Mouse (Mus musculus): ENCODE results near the gene Dnajc3.
"Not testable (repeated sequence)": the region's sequence is repeated elsewhere in the genome, so short reads cannot be mapped to it uniquely, and the experiment has no call there.

Gene Dnajc3

DNA sequence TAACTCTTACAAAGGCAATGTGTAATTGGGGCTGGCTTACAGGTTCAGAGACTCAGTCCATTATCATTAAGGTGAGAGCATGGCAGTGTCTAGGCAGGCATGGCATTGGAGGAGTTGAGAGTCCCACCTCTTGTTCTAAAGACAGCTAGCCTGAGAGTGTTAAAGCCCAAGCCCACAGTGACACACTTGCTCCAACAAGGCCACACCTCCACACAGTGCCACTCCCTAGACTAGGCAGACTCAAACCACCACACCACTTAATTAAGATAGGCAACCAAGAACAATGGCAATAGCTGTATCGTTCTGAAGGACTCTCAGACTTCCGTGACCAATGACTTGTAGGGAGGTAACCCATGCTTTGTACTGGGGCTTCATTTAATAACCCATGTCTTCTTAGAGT is 7.0 kb upstream of the Dnajc3 start:
- DNase-seq (ENCODE audit: low spot score in 2 of 2): no peak

DNA sequence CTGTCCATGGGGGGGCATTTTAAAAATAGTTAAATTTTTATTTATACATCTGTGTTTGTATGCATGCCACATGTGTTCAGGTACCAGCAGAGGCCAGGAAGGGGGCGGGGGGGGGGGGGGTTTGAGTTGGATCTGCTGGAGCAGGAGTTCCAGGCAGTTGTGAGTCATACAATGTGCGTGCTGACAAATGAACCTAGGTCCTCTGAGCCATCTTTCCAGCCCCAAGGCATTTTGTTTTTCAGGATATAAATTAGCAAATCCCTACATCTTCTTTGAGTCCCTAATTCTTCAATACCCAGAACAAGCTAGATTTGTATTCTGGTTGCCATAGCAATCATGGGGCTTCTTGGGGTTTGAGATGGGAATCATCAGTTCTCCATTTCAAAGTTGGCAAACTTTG is 6.6 kb upstream of the Dnajc3 start:
- DNase-seq (ENCODE audit: low spot score in 2 of 2): no peak

DNA sequence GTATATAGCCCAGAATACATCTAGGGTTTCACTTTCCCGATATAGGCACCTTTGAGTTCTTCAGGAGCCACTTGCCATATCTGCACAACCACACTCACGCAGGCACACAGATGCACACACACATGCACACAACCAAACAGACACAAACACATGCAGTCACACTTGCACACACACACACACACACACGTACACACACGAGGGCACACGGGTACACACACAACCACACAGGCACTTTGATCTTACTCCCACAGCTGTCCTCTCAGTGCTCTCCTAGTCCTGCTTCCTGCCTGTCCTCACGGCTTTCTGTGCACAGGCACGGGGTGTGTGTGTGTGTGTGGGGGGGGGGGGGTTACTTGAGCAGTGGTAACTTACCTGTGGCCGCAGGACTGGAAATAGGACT is 4.8 kb upstream of the Dnajc3 start:
- DNase-seq (ENCODE audit: low spot score in 2 of 2): no peak

DNA sequence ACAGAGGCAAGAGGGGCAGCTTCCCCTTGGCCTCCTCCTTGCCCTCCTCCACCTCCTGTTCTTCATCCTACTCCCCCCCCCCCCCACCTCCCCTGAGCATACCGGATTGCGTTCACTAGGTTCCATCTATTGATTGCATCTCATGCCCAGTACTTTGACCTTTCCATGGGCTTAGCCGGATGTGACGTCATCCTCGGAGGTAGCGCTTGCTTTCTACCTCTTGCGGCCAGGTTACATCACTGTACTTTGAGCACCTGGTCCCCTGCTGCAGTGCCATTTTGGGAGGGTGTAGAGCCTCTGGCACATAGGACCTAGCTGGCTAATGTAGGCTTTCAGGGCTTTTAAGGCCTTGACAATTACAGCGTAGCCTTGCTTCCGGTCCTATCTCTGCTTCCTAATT is 3.1 kb upstream of the Dnajc3 start:
- no peak for DNase-seq (ENCODE audit: low spot score in 2 of 2)

- DNase-seq (ENCODE audit: low spot score in 2 of 2): no peak
These were observed 1.5 kb upstream of the Dnajc3 start for GRCm38 (mm10) chr14:118936236-118936635.

- DNase-seq (ENCODE audit: low spot score in 2 of 2): no peak
These were observed 824 bp upstream of the Dnajc3 start for GRCm38 (mm10) chr14:118936952-118937351.

- DNase-seq (ENCODE audit: low spot score in 2 of 2): no peak
These were observed 775 bp downstream of the Dnajc3 start for GRCm38 (mm10) chr14:118938551-118938950.

GRCm38 (mm10) chr14:118940796-118941495 is 3.2 kb downstream of the Dnajc3 start:
- DNase-seq (ENCODE audit: low spot score in 2 of 2): no peak

- no peak for DNase-seq (ENCODE audit: low spot score in 2 of 2)
These were observed 4.3 kb downstream of the Dnajc3 start for GRCm38 (mm10) chr14:118942076-118942475.

GRCm38 (mm10) chr14:118944702-118945101 is 6.9 kb downstream of the Dnajc3 start:
- DNase-seq (ENCODE audit: low spot score in 2 of 2): no peak

DNA sequence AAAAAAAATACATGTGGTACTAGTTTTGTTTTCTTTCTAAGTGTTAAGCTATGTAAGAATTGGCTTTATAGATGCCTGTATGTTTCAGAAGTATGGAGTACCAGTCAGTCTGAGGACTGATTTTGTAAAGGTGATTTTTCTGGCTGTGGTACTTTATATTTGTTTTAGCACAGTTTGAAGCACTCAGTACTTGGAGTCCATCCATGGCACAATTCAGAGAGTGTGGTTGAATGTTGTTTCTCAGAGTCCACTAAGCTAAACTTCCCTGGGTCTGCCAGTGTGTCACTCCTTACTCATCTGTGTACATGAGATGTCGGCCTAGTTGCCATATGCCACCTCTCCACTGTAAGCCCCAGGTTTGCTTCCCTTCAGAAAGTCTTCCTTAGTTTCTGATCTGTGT is 11.1 kb downstream of the Dnajc3 start:
- no peak for DNase-seq (ENCODE audit: low spot score in 2 of 2)

GRCm38 (mm10) chr14:118951912-118952583 is 14.3 kb downstream of the Dnajc3 start:
- no peak for DNase-seq (ENCODE audit: low spot score in 2 of 2)

DNA sequence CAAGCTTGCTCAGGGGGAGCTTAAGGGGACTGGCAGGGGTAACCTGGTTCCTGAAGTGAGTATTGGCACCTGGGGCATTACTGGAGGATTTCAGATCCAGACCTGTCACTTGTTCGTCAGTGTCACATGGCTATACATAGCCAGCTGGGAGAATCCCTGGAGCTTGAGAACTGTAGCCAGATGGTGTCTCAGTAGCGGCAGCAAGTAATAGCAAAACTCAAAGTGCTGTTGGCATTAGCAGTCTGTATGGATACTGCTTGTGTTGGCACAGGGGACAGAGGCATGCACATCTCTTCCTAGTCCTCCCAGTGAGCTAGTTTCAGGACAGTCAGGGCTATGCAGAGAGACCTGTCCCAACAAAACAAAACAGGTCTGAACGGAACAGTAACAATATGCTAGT is 20.2 kb downstream of the Dnajc3 start:
- DNase-seq (ENCODE audit: low spot score in 2 of 2): no peak

GRCm38 (mm10) chr14:118965356-118966000 is 27.7 kb downstream of the Dnajc3 start:
- DNase-seq (ENCODE audit: low spot score in 2 of 2): no peak

- DNase-seq (ENCODE audit: low spot score in 2 of 2): no peak
These were observed 29.9 kb downstream of the Dnajc3 start for GRCm38 (mm10) chr14:118967646-118968045.

DNA sequence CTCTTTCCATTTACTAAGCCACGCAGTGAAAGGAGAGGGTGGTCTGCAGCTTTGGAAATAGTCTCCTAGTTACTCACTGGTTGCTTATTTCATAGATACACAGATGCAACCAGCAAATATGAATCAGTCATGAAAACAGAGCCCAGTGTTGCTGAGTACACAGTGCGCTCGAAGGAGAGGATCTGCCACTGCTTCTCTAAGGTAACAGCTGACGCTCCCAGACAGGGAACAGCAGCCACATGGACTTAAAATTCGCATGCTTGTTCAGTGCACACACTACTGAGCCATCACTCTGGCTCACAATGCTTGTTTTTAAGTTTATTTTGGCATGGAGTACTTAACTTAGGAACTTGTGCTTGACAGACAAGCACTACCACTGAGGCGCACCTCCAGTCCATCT is 34.5 kb downstream of the Dnajc3 start:
- no peak for DNase-seq (ENCODE audit: low spot score in 2 of 2)

- DNase-seq (ENCODE audit: low spot score in 2 of 2): no peak
These were observed 39.5 kb downstream of the Dnajc3 start for GRCm38 (mm10) chr14:118977136-118977816.

DNA sequence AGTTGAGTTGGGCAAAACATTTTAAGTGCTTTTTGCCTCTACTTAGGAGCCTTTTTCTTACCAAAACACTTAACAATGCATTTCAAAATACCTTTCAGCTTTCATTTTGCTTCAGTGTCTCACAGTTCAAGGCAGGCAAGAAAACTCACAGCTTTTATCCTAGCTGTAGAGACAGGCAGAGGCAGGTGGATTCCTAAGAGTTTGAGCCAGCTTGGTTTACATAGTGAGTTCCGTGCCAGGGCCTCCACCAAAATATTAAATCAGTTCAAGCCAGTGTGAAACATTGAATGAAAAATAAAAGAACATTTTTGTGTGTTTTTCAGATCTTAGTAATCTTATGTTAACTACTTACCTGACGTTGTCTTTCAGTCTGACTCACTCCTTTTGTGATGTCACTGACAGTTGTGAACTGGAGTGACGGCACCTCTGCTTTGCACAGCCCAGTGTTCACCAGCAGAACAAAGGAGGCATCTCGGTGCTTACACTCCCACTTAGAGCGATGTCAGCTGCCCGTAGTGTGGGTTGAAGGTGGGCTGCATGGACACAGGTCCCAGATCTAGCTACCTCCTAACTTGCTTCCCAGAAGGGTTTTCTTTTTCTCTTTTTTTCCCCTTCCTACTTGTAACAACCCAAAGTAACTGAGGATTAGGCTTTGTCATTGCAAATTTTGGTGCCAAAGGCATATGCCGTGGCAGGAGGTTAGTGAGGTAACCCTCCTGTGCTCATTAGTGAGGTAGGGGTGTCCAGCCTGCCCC is 42.0 kb downstream of the Dnajc3 start:
- DNase-seq (ENCODE audit: low spot score in 2 of 2): no peak

GRCm38 (mm10) chr14:118980358-118980757 is 42.6 kb downstream of the Dnajc3 start:
- no peak for DNase-seq (ENCODE audit: low spot score in 2 of 2)

- no peak for DNase-seq (ENCODE audit: low spot score in 2 of 2)
These were observed 43.1 kb downstream of the Dnajc3 start for GRCm38 (mm10) chr14:118980890-118981289.

DNA sequence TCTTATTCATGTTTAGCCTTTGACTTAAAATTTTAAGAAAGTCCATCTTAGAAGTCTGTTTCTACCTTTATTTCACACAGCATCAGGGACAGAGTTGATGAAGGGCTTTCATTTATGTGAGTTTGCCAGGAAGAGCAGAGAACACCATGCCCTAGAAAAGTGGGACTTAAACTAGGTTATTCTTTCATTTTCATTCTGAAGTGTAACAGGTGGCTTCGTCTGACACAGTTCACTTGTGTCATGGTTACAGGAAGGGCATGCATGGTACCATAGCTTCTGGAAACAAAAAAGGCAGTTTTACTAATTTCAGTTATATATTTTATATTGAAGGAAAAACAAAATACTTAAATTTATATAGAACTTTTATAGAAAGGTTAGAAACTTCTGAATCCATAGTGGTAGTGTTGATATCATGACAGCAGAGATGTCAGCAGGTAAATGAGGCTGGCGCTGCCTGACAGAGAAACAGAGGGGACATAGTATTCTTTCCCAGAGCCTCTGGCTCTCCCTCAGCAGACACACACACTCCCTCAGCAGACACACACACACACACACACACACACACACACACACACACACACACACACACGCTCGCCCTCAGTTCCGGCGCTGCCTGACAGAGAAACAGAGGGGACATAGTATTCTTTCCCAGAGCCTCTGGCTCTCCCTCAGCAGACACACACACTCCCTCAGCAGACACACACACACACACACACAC is 44.1 kb downstream of the Dnajc3 start:
- not testable (repeated sequence) for DNase-seq (ENCODE audit: low spot score in 2 of 2)

Data from spleen, postnatal 10 days (tissue).